Mouse (Mus musculus): ENCODE results near the gene Cwc27. TPM values are rescaled to one million over a fixed set of nuclear protein-coding genes. Genes with fewer than 3 reads are reported as not detected.

Gene Cwc27
- polyA plus RNA-seq (2015; fragmentation: Nextera tagmentation; extraction: Ambion mirVana) = 25.4 and 27.6 TPM in 2 replicates

DNA sequence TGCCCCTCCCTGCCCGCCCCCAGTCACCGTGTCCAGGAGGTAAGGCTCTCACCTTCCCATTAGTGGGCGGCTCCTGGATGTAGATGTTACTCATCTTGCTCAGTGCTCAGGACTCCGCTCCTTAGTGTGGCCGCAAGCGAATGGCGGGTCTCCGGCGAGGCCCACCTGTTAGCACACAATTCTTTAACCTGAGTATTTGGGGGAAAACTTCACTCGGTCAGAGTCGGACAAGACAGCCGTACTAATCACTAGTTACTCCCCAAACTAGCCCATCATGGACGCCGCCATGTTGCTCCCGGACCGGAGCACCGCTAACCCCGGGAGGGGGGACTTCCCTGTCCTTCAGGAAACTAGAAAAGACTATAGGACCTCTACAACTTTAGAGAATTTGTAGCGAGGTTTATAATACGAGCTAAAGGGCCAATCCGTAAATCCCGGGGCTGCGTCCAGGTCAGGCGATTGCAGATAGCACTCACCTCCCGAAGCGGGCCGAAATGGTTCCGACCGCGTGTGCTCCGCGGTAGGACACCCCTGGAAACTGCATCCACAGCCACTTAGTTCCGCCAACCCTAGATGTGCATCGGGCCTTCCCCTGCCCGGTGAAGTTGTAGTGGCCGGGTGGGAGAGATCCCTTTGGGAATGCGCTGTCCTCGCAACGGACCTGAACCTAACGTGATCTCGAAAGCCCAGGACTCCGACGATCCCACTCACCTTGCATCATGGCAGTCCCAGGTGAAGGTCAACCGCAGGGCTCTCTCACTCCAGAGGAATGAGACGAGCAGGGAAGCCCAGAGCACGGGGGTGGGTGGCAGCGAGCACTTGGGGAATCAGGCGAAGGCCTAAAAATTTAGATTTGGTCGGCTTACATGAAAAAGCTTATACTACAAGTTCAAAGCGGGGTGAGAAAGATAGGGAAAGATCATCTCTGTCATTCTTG, at the start of gene Cwc27:
Gene Cwc27, minus strand, starts transcription at position 508 of the 937 bp plus-strand sequence.
- Histone ChIP-seq H3K4me2 (ENCODE audit: low read length) (peak within 1 kb of the TSS; percentile 75), H3K27ac (peak within 1 kb of the TSS; percentile 87), H3K9me3 (replicated peaks; ENCODE audit: low read length) (no peaks in the 10 kb centered on the region), H3K36me3 (ENCODE audit: insufficient read depth, low read length) (no peaks in the 10 kb centered on the region), H3K4me1 (replicated peaks; ENCODE audit: insufficient read depth, low read length) (peaks cover 16% of the 10 kb centered on the region), H3K4me3 (replicated peaks; ENCODE audit: low read depth, low read length) (peak within 1 kb of the TSS; percentile 64), H3K9ac (ENCODE audit: low read depth, low read length) (peak within 1 kb of the TSS; percentile 87), H3K27me3 (ENCODE audit: insufficient read depth, low read length) (no peaks in the 10 kb centered on the region)
- peak; percentile 96 for ATAC-seq (replicated peaks; ENCODE audit: low FRiP score, low read depth)
- DNase-seq (ENCODE audit: low spot score) = peak; percentile 90
- 1% methylated on average over 50 of the region's 50 CpGs for WGBS
- no peak for TF ChIP-seq CTCF (IDR thresholded peaks at IDR 0.05; ENCODE audit: low read depth)

DNA sequence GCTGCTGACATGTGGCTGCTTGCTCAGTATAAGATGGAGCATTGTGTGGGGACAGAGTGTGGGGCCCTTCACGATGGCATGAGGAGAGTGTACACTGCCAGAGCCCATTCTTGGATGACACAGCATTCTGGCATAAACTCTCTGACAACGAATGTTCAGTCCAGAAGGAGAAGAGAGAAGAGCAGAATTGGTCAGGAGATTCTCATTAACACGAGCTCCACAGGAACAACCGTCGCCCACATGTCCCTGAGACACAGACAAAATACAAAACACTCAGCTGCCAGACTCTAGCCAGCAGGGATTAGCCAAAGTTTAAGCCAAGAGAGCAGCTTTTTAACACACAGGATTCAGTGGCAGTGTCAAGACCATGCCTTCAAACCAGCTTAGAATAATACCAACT, 49.8 kb upstream of the Cwc27 start:
- WGBS = 90% methylated on average over 5 of the region's 5 CpGs
- Histone ChIP-seq H3K9me3 (replicated peaks; ENCODE audit: low read length) (no peaks in the 10 kb centered on the region), H3K9ac (ENCODE audit: low read depth, low read length) (no peak overlapping the region), H3K4me2 (ENCODE audit: low read length) (no peak overlapping the region), H3K4me3 (replicated peaks; ENCODE audit: low read depth, low read length) (no peak overlapping the region), H3K4me1 (replicated peaks; ENCODE audit: insufficient read depth, low read length) (no peaks in the 10 kb centered on the region), H3K27me3 (ENCODE audit: insufficient read depth, low read length) (no peaks in the 10 kb centered on the region), H3K36me3 (ENCODE audit: insufficient read depth, low read length) (no peaks in the 10 kb centered on the region), H3K27ac (no peak overlapping the region)
- ATAC-seq (replicated peaks; ENCODE audit: low FRiP score, low read depth) (no peak), DNase-seq (ENCODE audit: low spot score) (no peak)
- no peak for TF ChIP-seq CTCF (IDR thresholded peaks at IDR 0.05; ENCODE audit: low read depth)

DNA sequence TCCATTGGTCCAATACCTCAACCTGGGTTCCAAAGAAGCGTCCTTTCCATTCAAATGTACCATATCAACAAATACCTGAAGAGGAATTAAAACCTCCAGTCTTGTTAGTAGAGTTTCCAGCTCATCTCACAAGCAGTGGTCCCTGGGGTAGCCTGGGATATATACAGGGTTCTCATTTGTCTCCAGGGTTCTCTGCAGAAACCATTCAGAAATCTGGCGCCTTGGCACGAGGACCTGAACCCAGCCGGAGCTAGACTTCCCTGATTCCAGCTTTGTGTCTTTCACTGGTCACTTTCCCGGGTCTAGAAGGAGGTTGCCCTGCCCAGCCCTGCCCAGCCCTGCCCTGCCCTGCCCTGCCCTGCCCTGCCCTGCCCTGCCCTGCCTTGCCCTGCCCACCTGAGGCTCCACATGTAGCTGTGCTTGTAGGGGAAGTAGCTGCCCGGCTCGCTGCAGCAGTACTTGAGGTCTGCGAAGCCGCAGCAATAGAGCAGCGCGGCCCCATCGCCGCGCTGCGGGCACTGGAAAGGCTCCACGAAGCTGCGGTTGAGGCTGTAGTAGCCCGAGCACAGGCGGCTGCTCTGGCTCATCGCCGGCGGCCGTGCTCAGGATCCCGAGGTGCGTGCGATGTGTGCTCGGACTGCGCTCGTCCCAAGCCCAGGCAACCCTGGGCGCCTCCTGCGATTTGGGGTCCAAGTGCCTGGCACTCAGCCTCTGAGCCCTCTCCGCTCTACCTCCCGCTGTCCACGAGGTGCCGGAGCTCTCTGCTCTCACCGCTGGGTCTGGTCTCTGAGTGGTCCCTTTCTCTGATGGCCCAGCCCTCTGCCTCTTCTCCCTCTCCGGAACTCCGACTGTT, 46.4 kb upstream of the Cwc27 start, which contains the start of gene Shisal2b:
Gene Shisal2b, minus strand, starts transcription at position 767 of the 853 bp plus-strand sequence.
- 3% methylated on average over 38 of the region's 38 CpGs for WGBS
- H3K4me1 ChIP-seq (replicated peaks; ENCODE audit: insufficient read depth, low read length) = no peaks in the 10 kb centered on the region

GRCm38 (mm10) chr13:104853645-104854044, 36.7 kb upstream of the Cwc27 start:
- Histone ChIP-seq H3K4me3 (replicated peaks; ENCODE audit: low read depth, low read length) (no peak overlapping the region), H3K27me3 (ENCODE audit: insufficient read depth, low read length) (no peaks in the 10 kb centered on the region), H3K9ac (ENCODE audit: low read depth, low read length) (no peak overlapping the region), H3K4me1 (replicated peaks; ENCODE audit: insufficient read depth, low read length) (no peaks in the 10 kb centered on the region), H3K27ac (no peak overlapping the region), H3K9me3 (replicated peaks; ENCODE audit: low read length) (no peaks in the 10 kb centered on the region), H3K4me2 (ENCODE audit: low read length) (no peak overlapping the region), H3K36me3 (ENCODE audit: insufficient read depth, low read length) (no peaks in the 10 kb centered on the region)
- no peak for TF ChIP-seq CTCF (IDR thresholded peaks at IDR 0.05; ENCODE audit: low read depth)
- DNase-seq (ENCODE audit: low spot score) (no peak), ATAC-seq (replicated peaks; ENCODE audit: low FRiP score, low read depth) (no peak)
- 83% methylated on average over 2 of the region's 2 CpGs for WGBS

More for the DNA sequence above, 46.4 kb upstream of the Cwc27 start, which contains the start of gene Shisal2b:
- DNase-seq (ENCODE audit: low spot score) (peak; percentile 54), ATAC-seq (replicated peaks; ENCODE audit: low FRiP score, low read depth) (peak; percentile 66)
- Histone ChIP-seq H3K9ac (ENCODE audit: low read depth, low read length) (peak within 1 kb of the TSS; percentile 48), H3K27me3 (ENCODE audit: insufficient read depth, low read length) (no peaks in the 10 kb centered on the region), H3K36me3 (ENCODE audit: insufficient read depth, low read length) (no peaks in the 10 kb centered on the region), H3K4me3 (replicated peaks; ENCODE audit: low read depth, low read length) (peak within 1 kb of the TSS; percentile 43), H3K27ac (no peak within 1 kb of the TSS), H3K4me2 (ENCODE audit: low read length) (peak within 1 kb of the TSS; percentile 90), H3K9me3 (replicated peaks; ENCODE audit: low read length) (no peaks in the 10 kb centered on the region)
- no peak for TF ChIP-seq CTCF (IDR thresholded peaks at IDR 0.05; ENCODE audit: low read depth)

DNA sequence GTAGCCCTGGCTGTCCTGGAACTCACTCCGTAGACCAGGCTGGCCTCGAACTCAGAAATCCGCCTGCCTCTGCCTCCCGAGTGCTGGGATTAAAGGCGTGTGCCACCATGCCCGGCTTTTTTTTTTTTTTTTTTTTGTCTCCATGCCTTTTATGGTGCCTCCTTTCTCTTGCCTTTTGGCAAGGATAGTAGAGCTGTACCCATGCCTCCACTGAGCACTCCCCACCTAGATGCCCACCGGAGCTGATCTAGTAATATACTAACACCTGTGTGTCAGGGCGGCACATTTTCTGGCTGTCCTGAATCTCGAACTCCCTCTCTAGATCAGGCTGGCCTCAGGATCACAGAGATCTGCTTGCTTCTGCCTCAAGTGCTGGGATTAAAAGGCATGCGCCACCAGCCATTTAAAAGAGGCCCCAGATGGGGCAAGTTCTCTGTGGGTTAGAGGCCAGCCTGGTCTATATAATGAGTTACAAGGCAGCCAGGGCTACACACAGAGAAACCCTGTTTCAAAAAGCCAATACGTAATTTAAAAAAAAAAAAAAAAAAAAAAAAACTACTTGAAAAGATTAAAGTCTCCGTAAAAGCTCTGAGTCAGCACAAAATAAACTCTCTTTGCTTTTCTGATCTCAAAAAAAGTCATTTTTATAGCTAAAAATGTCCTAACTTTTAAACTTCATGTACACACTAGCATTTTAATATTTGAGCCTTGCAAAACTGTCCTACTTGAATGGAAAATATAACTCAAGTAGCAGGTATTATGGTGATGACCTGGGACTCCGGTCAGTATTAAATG, 26.6 kb upstream of the Cwc27 start:
- Histone ChIP-seq H3K4me1 (replicated peaks; ENCODE audit: insufficient read depth, low read length) (no peaks in the 10 kb centered on the region), H3K27ac (no peak overlapping the region), H3K9me3 (replicated peaks; ENCODE audit: low read length) (no peaks in the 10 kb centered on the region), H3K27me3 (ENCODE audit: insufficient read depth, low read length) (no peaks in the 10 kb centered on the region), H3K4me3 (replicated peaks; ENCODE audit: low read depth, low read length) (no peak overlapping the region), H3K36me3 (ENCODE audit: insufficient read depth, low read length) (peaks cover 4% of the 10 kb centered on the region; the same call in 1 of the 2 replicates), H3K4me2 (ENCODE audit: low read length) (no peak overlapping the region), H3K9ac (ENCODE audit: low read depth, low read length) (no peak overlapping the region)
- DNase-seq (ENCODE audit: low spot score) (no peak), ATAC-seq (replicated peaks; ENCODE audit: low FRiP score, low read depth) (no peak)
- 87% methylated on average over 12 of the region's 13 CpGs for WGBS
- no peak for TF ChIP-seq CTCF (IDR thresholded peaks at IDR 0.05; ENCODE audit: low read depth)
